Mouse (Mus musculus) stomach, postnatal 0 days (tissue): ENCODE data around the gene Ncapd3.

Experiments used
- CTCF ChIP-seq: IDR thresholded peaks from 2 replicates; pipeline ENCODE4 v1.5.1; 2016; ENCODE audit warnings: antibody characterized with exemption, low read depth, mild to moderate bottlenecking, moderate library complexity
- EP300 ChIP-seq: optimal IDR thresholded peaks from 2 replicates; pipeline ENCODE3; 2016; ENCODE audit warnings: antibody characterized with exemption

- TF ChIP-seq CTCF (no peak), EP300 (no peak)
These were observed 24.7 kb upstream of the Ncapd3 start for GRCm38 (mm10) chr9:27005231-27005630.
